Mouse (Mus musculus): ENCODE data around the gene Nmi.
A peak's percentile ranks its signal among the peaks of the same experiment; 100 is the strongest.
"Not testable (repeated sequence)": the region's sequence is repeated elsewhere in the genome, so short reads cannot be mapped to it uniquely, and the experiment has no call there.

Gene Nmi

DNA sequence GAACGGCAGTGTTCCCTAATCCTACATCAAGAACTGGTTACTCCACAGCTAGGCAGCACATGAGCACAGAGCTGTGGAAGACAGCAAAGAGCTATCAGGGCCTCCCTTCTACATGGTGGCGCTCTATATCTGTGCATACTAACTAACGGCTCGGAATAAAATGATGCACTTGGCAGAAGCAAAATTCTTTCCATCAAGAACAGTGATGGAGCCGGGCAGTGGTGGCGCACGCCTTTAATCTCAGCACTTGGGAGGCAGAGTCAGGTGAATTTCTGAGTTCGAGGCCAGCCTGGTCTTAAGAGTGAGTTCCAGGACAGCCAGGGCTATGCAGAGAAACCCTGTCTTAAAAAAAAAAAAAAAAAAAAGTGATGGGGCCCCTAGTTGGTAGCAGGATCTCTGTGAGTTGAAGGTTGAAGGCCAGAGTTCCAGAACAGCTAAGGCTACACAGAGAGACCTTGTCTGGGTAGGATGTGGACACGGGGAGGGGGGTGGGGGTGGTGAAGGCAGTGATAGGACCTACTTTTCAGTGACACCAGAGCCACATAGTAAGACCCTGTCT is at the start of gene Nmi:
Gene Nmi (minus strand): TSS at position 85 of the 559 bp plus-strand sequence.
- peak; percentile 56 for DNase-seq (ENCODE audit: low spot score)

DNA sequence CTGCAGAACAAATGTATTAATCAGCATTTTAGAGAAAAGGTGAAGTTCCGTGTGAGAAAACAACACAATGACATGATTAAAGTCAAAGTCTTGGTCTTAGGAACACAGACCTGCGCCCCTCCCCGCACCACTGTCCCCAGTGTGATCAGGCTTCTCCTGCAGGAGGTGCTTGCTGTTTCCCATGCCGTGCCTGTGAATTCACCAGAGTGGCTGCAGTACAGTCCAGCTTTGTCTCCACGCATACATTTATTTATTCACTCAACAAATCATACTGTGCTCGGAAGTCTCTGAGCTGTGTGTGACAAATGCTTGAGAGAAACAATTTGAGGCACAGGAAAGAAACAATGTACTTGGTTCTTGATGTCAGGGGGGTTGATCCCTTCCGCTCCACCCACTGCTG is 43.1 kb upstream of the Nmi start:
- DNase-seq (ENCODE audit: low spot score): no peak

DNA sequence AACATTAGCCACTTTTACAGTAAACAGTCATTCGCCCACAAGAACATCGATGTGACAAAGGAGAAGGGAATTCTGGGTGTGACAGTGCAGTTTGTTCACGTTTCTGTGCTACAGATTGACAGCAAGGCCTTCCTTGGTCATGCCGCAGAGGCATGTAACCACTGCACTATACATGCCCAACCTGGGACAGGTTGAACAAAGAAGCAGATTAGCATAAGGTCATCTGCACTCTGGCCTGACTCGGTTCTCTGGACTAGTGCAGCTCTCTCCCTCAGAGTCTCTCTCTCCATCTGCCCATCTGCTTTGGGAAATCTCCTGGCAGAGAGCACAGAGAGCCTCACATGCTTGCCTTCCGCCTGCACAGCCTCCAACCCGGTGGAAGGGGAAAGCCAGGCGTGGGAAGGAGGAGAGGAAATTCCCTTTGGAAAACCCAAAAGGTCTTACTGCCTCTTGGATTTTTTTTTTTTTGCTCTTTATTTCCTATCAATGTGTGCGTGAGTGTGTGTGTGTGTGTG is 40.1 kb upstream of the Nmi start:
- DNase-seq (ENCODE audit: low spot score): no peak

GRCm38 (mm10) chr2:52011820-52012219 is 38.5 kb upstream of the Nmi start:
- not testable (repeated sequence) for DNase-seq (ENCODE audit: low spot score)

GRCm38 (mm10) chr2:52006380-52006779 is 33.1 kb upstream of the Nmi start:
- no peak for DNase-seq (ENCODE audit: low spot score)

- not testable (repeated sequence) for DNase-seq (ENCODE audit: low spot score)
Observed at GRCm38 (mm10) chr2:52002299-52002698, 29.0 kb upstream of the Nmi start.

DNA sequence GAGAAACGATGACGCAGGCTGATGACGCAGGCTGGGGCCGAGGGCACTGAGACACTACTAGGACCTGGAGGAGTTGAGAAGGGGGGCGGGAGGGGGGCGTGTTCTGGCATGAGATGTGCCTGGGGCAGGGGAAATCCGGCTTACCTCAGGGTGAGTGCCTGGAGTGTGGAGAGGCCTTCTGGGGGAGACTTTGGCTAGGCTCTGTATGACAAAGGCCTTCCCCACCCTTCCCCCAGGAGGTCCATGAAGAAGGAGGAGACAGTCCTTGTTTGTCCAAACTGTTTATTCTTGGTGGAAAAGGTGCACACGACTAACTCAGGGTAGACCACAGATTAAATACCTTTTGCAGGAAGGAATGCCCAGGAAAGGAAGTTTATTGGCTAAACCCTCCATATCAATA is 28.2 kb upstream of the Nmi start:
- DNase-seq (ENCODE audit: low spot score): no peak

DNA sequence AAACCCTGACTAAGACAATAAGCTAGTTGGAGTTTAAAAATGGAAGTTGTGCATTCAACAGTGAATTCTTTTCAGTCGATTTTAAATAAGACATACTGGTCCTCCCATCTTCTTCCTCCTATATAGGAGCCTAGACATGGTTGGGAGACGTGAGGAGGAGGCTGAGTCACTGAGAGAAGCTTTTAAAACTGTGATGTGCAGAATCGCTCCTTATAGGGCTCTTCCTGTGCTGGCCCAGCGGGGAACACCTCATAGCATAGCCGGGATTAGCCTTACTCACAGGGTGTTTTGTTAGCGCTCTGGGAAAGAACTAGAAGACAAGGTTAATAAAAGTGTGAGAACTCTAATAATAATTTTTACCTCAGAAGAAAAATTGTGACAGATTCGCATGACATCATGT is 26.7 kb upstream of the Nmi start:
- DNase-seq (ENCODE audit: low spot score): no peak

DNA sequence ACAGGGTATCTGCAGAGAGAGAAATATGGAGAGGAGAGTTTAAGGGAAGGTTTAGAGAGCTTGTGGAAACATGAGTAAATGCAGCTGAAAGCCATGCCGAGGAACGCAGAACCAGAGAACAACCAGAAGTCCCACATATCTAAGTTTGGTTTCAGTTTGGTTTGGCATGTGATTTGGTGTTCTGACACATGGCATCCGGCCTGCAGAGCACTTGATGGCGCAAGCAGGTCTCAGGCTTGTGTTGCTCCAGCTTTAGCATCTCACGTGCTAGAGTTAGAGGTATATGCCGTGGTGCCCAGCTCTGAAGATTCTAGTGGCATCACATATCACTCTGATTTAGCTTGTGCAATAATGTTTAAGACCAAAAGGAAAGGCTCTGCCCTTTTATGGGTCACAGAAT is 18.2 kb upstream of the Nmi start:
- DNase-seq (ENCODE audit: low spot score): no peak

- DNase-seq (ENCODE audit: low spot score): no peak
Observed at GRCm38 (mm10) chr2:51989559-51989958, 16.3 kb upstream of the Nmi start.

DNA sequence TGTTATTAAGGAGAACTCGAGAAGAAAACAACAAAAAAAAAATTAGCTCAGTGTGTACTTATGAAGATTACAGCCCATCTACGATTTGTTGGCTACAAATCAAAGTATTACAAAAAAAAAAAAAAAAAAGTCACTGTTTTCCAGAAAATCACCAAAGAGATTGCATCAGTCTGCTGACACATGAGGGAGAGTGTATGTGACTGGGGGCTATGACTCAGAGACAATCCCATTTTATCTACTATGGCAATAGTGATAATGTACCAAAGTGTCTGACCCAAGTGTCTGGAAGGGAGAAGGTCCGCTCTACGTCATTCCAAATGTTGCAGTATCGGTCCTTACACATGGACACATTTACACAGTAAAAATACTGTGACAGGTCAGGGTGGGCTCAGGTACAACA is 13.4 kb upstream of the Nmi start:
- DNase-seq (ENCODE audit: low spot score): peak; percentile 27

GRCm38 (mm10) chr2:51986157-51986556 is 12.9 kb upstream of the Nmi start:
- DNase-seq (ENCODE audit: low spot score): peak; percentile 15

GRCm38 (mm10) chr2:51985241-51985640 is 11.9 kb upstream of the Nmi start:
- DNase-seq (ENCODE audit: low spot score): no peak

GRCm38 (mm10) chr2:51982288-51982687 is 9.0 kb upstream of the Nmi start:
- no peak for DNase-seq (ENCODE audit: low spot score)

- no peak for DNase-seq (ENCODE audit: low spot score)
Observed at GRCm38 (mm10) chr2:51981630-51982029, 8.3 kb upstream of the Nmi start.

- DNase-seq (ENCODE audit: low spot score): peak; percentile 67
Observed at GRCm38 (mm10) chr2:51972641-51973409, 469 bp downstream of the Nmi start.

- peak; percentile 13 for DNase-seq (ENCODE audit: low spot score)
Observed at GRCm38 (mm10) chr2:51972142-51972541, 1.2 kb downstream of the Nmi start.

DNA sequence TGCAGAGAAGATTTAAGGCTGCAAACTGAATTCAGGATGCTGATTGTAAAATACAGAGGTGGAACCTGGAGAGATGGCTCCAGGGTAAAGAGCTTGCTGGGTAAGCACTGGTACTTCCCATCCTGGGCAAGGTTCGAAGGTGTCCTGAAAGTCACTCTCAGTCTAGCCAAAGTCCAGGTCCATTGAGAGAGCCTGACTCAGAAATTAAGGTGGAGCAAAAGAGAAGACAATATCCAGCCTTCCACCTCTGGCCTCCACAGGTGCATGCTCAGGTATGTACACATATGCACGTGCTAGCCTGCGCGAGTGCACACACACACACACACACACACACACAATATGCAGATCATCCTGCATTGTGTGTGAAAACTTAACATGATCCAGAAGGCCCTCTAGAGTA is 2.4 kb downstream of the Nmi start:
- DNase-seq (ENCODE audit: low spot score): no peak

DNA sequence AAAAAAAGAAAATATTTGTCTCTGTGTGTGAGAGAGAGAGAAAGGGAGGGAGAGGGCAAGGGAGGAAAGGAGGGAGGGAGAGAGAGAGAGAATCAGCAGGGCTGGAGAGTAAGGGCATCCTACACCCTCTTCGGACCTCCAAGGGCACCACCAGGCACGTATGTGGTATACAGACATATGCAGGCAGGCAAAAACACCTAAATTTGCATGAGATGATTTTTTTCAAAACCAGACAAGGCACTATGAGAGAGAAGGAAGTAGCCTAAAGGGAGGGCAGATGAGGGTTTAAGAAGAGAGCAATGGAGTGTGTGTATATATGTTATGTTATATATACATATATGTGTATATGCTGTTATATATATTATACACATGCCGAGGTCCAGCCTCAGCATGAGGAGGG is 6.0 kb downstream of the Nmi start:
- DNase-seq (ENCODE audit: low spot score): no peak

DNA sequence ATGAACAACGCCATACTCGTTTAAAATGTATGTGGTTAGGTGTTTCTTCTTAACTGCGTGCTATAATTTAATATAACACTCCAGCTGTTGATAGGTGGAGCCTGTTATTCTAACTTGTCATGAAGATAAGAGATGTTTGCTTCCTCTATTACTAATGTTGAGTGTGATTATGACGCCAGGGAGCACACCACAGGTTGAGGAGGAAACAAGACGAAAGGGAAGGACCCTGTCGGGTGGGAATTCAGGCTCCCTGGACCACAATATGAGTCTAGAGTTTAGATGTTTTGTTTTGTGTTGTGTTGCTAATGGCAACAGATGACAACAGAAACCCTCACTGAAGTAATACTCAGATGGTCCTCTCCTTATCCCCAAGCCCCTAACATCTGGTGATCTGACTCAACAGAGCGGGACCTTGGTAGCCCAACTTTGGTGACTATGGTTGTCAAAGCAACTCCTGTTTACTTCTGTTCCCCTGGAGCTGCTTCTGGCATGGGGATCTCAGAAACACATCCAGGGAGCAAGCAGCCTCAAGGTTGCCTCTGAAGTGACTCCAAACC is 19.6 kb downstream of the Nmi start:
- no peak for DNase-seq (ENCODE audit: low spot score)

DNA sequence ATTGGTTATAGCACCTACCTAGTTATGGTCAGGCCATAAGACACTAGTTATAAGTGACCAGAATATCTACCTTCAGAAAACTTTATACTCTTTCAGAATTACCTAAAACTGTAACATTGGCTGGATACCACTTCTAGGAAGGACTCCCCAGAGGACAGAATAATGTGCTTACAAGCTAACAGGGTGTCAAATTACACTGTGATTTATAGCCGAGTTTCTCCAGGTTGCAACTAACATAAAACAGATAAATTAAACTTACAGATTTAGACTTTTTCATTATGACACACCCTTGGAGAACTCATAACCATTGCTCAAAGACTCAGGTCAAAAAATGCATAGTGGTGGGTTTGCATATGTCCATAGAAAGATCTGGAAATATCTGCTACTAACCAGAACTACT is 22.4 kb downstream of the Nmi start:
- no peak for DNase-seq (ENCODE audit: low spot score)

- DNase-seq (ENCODE audit: low spot score): no peak
Observed at GRCm38 (mm10) chr2:51948105-51948830, 25.0 kb downstream of the Nmi start.

- no peak for DNase-seq (ENCODE audit: low spot score)
Observed at GRCm38 (mm10) chr2:51945812-51946211, 27.5 kb downstream of the Nmi start.

Data from MN1 (cell line).